Mouse (Mus musculus) hematopoietic stem cell, adult 5-6 weeks (primary cell): ENCODE data around the gene Hdgf. TPM values are rescaled to one million over a fixed set of nuclear protein-coding genes. Genes with fewer than 3 reads are reported as not detected.
A peak's percentile ranks its signal among the peaks of the same experiment; 100 is the strongest.

ENCODE experiments used
- ATAC-seq, 2 experiments: fragments of 125-278 bp in 1 of 2; replicated peaks in 1 of 2; 2 replicates each; pipeline ENCODE4 v1.8.0; 2016 to 2017; ENCODE audit warnings: inconsistent platforms in 2 of 2, mild to moderate bottlenecking in 2 of 2, moderate number of reproducible peaks in 2 of 2, low read depth in 1 of 2, moderate TSS enrichment in 1 of 2; ENCODE audit not compliant: low FRiP score in 2 of 2, poor library complexity in 2 of 2, severe bottlenecking in 2 of 2, insufficient read depth in 1 of 2, low TSS enrichment in 1 of 2
- total RNA-seq: library from RNA; stranded (forward); fragments of 172-1452, 232-1000 nt; gene quantifications from 2 replicates; pipeline ENCODE4 v1.2.3, GENCODE M21; 2017

Hdgf gene
- total RNA-seq, 1 experiment from 2014 or later: 430 TPM

- ATAC-seq: no peak
These were observed 27.9 kb downstream of the Hdgf start for GRCm38 (mm10) chr3:87934026-87934425.

- ATAC-seq: no peak
These were observed 28.4 kb downstream of the Hdgf start for GRCm38 (mm10) chr3:87934501-87934900.

- no peak for ATAC-seq
These were observed 29.1 kb downstream of the Hdgf start for GRCm38 (mm10) chr3:87935201-87935600.

- peak; percentile 57 to 62; a peak in 2 of 4 replicates for ATAC-seq
These were observed 29.7 kb downstream of the Hdgf start for GRCm38 (mm10) chr3:87935776-87936175.

- ATAC-seq: no peak
These were observed 34.5 kb downstream of the Hdgf start for GRCm38 (mm10) chr3:87940611-87941010.

GRCm38 (mm10) chr3:87942471-87942870 is 36.4 kb downstream of the Hdgf start:
- ATAC-seq: no peak

- no peak for ATAC-seq
These were observed 37.5 kb downstream of the Hdgf start for GRCm38 (mm10) chr3:87943586-87943985.

GRCm38 (mm10) chr3:87944838-87945600 is 38.9 kb downstream of the Hdgf start:
- ATAC-seq: no peak

GRCm38 (mm10) chr3:87945781-87946540 is 39.8 kb downstream of the Hdgf start:
- no peak for ATAC-seq

- no peak for ATAC-seq
These were observed 40.4 kb downstream of the Hdgf start for GRCm38 (mm10) chr3:87946541-87946860.

GRCm38 (mm10) chr3:87947056-87947810 is 41.1 kb downstream of the Hdgf start:
- no peak for ATAC-seq

GRCm38 (mm10) chr3:87947811-87948199 is 41.7 kb downstream of the Hdgf start:
- ATAC-seq: no peak

- 0 out of 4 replicates have a peak, but pooled peaks of 1 of the 2 experiments have one; percentile 22 for ATAC-seq
These were observed 42.5 kb downstream of the Hdgf start, which contains the start of gene Crabp2 for GRCm38 (mm10) chr3:87948378-87949265. TSS of gene Crabp2 (plus strand) at chr3:87948666.

GRCm38 (mm10) chr3:87949266-87949954 is 43.3 kb downstream of the Hdgf start:
- no peak for ATAC-seq

- ATAC-seq: no peak
These were observed 43.9 kb downstream of the Hdgf start for GRCm38 (mm10) chr3:87949955-87950515.

GRCm38 (mm10) chr3:87951946-87952345 is 45.8 kb downstream of the Hdgf start:
- ATAC-seq: no peak
